Mouse (Mus musculus): ENCODE data around the gene Alb.

DNA sequence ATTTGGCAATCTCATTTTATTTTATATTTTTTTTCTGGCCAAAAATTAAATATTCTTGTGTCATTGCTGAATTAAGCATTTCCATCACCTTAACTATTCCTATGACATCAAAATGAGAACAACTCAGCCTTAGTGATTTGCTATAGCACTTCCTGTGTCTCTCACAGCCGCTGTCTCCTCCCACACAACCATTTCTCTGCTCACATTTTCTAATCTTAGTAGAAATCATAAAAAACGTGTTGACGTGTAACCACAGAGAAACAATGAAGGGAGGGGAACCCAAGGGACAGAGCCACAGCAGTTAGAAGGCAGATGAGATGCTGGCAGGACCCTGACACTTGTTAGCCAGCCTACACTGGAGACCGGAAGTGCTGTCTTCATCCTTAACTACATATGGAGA lies 8.0 kb upstream of the Alb start:
- no peak for TF ChIP-seq CTCF (IDR thresholded peaks at IDR 0.05; ENCODE audit: control insufficient read depth, insufficient read depth, insufficient replicate concordance, low read depth, low read length)
- TF ChIP-seq POLR2A (IDR thresholded peaks at IDR 0.05; ENCODE audit: control insufficient read depth, low read depth, low read length) = no peak

All from testis, adult 2 months (tissue).